Mouse (Mus musculus) liver, postnatal 0 days (tissue): ENCODE results near the gene Edem3. TPM values are rescaled to one million over a fixed set of nuclear protein-coding genes. Genes with fewer than 3 reads are reported as not detected.
"Not testable (repeated sequence)": the region's sequence is repeated elsewhere in the genome, so short reads cannot be mapped to it uniquely, and the experiment has no call there.

Experiments used
- ATAC-seq: fragments of 200-750 bp; cut with Nextera tagmentation; 2 replicates; pipeline ENCODE4 v1.8.0; 2017; ENCODE audit warnings: mild to moderate bottlenecking, moderate library complexity
- DNase-seq: peaks from one replicate; pipeline ENCODE4 v3.0.0-alpha.2; 2016
- H3K27ac ChIP-seq: fragments of 300-500 bp; sonication (generic); 2 replicates; pipeline ENCODE4 v1.5.1; 2014; ENCODE audit warnings: antibody characterized with exemption, moderate library complexity, mild to moderate bottlenecking, low read depth
- H3K27me3 ChIP-seq: fragments of 300-500 bp; sonication (generic); 2 replicates; pipeline ENCODE4 v1.6.1; 2014; ENCODE audit warnings: low read length, control low read depth, mixed read lengths; ENCODE audit not compliant: insufficient read depth
- H3K36me3 ChIP-seq: fragments of 300-500 bp; sonication (generic); replicated peaks from 2 replicates; pipeline ENCODE4 v1.6.1; 2014; ENCODE audit warnings: mild to moderate bottlenecking, control low read depth, low read length, moderate library complexity, mixed read lengths; ENCODE audit not compliant: insufficient read depth
- H3K4me1 ChIP-seq: fragments of 300-500 bp; sonication (generic); 2 replicates; pipeline ENCODE4 v1.6.1; 2014; ENCODE audit warnings: antibody characterized with exemption, mild to moderate bottlenecking, control low read depth; ENCODE audit not compliant: insufficient read depth
- H3K4me2 ChIP-seq: fragments of 300-500 bp; sonication (generic); 2 replicates; pipeline ENCODE4 v1.6.1; 2014; ENCODE audit warnings: low read depth, mild to moderate bottlenecking, low read length, moderate library complexity, mixed read lengths
- H3K4me3 ChIP-seq: fragments of 300-500 bp; sonication (generic); 2 replicates; pipeline ENCODE4 v1.5.1; 2014; ENCODE audit warnings: low read depth, low read length
- H3K9ac ChIP-seq: fragments of 300-500 bp; sonication (generic); replicated peaks from 2 replicates; pipeline ENCODE4 v1.6.1; 2014; ENCODE audit warnings: mild to moderate bottlenecking, moderate library complexity
- H3K9me3 ChIP-seq: fragments of 300-500 bp; sonication (generic); 2 replicates; pipeline ENCODE4 v1.6.1; 2016; ENCODE audit warnings: mild to moderate bottlenecking, control low read depth, low read length, mixed read lengths
- CTCF ChIP-seq: sonication (generic); IDR thresholded peaks from 2 replicates; pipeline ENCODE4 v1.5.1; 2016; ENCODE audit warnings: antibody characterized with exemption, low read depth
- EP300 ChIP-seq: IDR thresholded peaks from 2 replicates; pipeline ENCODE4 v1.6.1; 2016; ENCODE audit warnings: antibody characterized with exemption, low read depth, mild to moderate bottlenecking
- WGBS: fragments of 180-500 bp; shearing (Covaris S2); extraction: QIAGEN DNeasy Blood & Tissue Kit; methylation state at CpG from one replicate; pipeline ENCODE4 v1.1.7; 2014; ENCODE audit not compliant: insufficient replicate concordance; 5-methylcytosine and 5-hydroxymethylcytosine counted together
- polyA plus RNA-seq: library from polyadenylated mRNA; unstranded; fragments of >200 nt; fragmentation: Nextera tagmentation; extraction: Ambion mirVana; gene quantifications from 2 replicates; pipeline ENCODE4 v1.2.1, GENCODE M21; 2015

The Edem3 gene
- polyA plus RNA-seq, 1 experiment from 2014 or later = 5.2 TPM

DNA sequence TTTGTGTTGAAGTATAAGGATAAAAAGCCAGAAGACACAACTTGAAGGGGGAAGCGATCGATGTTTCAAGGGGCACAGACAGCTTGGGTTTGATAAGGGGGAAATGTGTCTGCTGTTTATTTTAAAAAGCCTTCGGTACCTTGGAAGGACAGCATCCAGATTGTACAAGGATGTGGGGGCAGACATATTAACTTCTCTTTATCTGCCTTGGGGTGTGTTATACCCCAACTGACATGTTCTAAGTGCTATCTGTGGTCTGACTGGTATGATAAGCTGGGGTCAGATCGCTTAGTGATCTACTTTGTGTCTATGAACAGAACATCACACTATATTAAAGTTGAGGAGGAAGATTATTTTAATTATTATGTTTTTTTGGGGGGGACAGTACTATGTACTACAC lies 27.0 kb upstream of the Edem3 start:
- Histone ChIP-seq H3K4me3 (no peak overlapping the region), H3K9ac (no peak overlapping the region), H3K27me3 (no peaks in the 10 kb centered on the region), H3K4me2 (no peak overlapping the region), H3K4me1 (0 out of 2 replicates have a peak, but pooled peaks cover 3% of the 10 kb centered on the region), H3K36me3 (no peaks in the 10 kb centered on the region), H3K27ac (no peak overlapping the region), H3K9me3 (no peaks in the 10 kb centered on the region)
- TF ChIP-seq EP300 = no peak
- ATAC-seq (no peak), DNase-seq (no peak)
- WGBS = 44% methylated on average over 4 of the region's 4 CpGs

- Histone ChIP-seq H3K4me3 (no peak overlapping the region), H3K27me3 (no peaks in the 10 kb centered on the region), H3K9ac (no peak overlapping the region), H3K4me1 (no peaks in the 10 kb centered on the region), H3K27ac (no peak overlapping the region), H3K4me2 (no peak overlapping the region), H3K9me3 (no peaks in the 10 kb centered on the region), H3K36me3 (no peaks in the 10 kb centered on the region)
- no peak for ATAC-seq
- no peak for DNase-seq
- TF ChIP-seq EP300 (no peak), CTCF (no peak)
- WGBS = 66% methylated on average over 2 of the region's 2 CpGs
These were observed 18.0 kb upstream of the Edem3 start for GRCm38 (mm10) chr1:151737146-151737545.

DNA sequence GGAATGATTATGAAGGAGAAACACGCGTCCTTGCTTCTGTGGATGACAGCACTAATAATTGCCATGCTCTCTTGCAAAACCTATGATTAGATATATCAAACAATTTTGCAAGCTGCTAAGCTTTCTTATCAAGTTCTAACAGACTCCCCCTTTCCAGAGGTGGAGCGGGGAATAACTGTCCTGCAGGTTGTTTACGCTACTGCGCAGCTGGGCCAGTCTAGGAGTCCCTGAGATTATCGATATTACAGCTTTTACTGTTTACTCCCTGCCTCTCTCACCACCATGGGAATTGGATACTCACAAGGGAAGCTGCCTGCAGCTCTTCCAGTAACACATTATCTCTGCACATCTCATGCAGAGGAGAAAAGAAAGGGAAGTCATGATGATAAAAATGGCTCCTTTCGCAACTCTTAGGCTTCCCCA lies 14.0 kb upstream of the Edem3 start:
- WGBS = 40% methylated on average over 7 of the region's 7 CpGs
- no peak for TF ChIP-seq CTCF
- peak; percentile 88 for TF ChIP-seq EP300
- Histone ChIP-seq H3K9me3 (no peaks in the 10 kb centered on the region), H3K36me3 (no peaks in the 10 kb centered on the region), H3K9ac (no peak overlapping the region), H3K4me2 (no peak overlapping the region; the same call in 1 of the 2 replicates), H3K27me3 (no peaks in the 10 kb centered on the region), H3K4me3 (no peak overlapping the region), H3K4me1 (no peaks in the 10 kb centered on the region), H3K27ac (no peak overlapping the region)
- DNase-seq = no peak
- ATAC-seq = peak; percentile 84

GRCm38 (mm10) chr1:151749894-151750293 lies 5.3 kb upstream of the Edem3 start:
- not testable (repeated sequence) for H3K27me3 ChIP-seq, DNase-seq, H3K4me3 ChIP-seq, H3K27ac ChIP-seq, H3K9ac ChIP-seq, ATAC-seq, H3K36me3 ChIP-seq, H3K9me3 ChIP-seq, H3K4me2 ChIP-seq
- 91% methylated on average over 2 of the region's 2 CpGs for WGBS
- H3K4me1 ChIP-seq = peaks cover 17% of the 10 kb centered on the region

DNA sequence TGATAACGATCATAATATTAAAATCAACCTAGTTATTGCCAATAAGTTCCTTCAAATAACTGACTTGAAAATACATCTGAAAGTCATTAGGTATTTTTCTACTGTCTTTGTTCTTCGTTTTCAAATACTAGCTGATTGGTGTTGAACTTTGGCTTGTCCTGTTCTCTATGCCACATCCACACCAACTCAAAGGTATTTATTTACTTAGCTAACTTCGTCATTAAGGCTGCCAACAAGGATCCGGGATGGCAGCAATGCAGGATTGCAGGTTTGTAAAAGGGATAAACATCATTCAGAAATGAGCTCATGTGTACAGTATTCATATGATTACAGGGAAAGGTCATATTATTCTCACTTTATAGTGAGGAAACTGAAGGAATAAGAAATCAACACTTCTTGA lies 2.2 kb upstream of the Edem3 start:
- WGBS = 57% methylated on average over 4 of the region's 4 CpGs

GRCm38 (mm10) chr1:151753374-151753929 lies 1.7 kb upstream of the Edem3 start:
- peak overlapping the region; percentile 86; the same call in 1 of the 2 replicates for H3K4me3 ChIP-seq

More for the DNA sequence above, 2.2 kb upstream of the Edem3 start:
- ATAC-seq (no peak), DNase-seq (no peak)
- Histone ChIP-seq H3K27me3 (no peaks in the 10 kb centered on the region), H3K4me3 (no peak overlapping the region), H3K27ac (peak overlapping the region; percentile 56), H3K36me3 (no peaks in the 10 kb centered on the region), H3K4me1 (peaks cover 26% of the 10 kb centered on the region), H3K4me2 (no peak overlapping the region), H3K9ac (no peak overlapping the region), H3K9me3 (no peaks in the 10 kb centered on the region)
- TF ChIP-seq EP300 = 0 out of 2 replicates have a peak, but pooled peaks have one; percentile 10
- no peak for TF ChIP-seq CTCF

More at GRCm38 (mm10) chr1:151753374-151753929, 1.7 kb upstream of the Edem3 start:
- peak overlapping the region; percentile 90; the same call in 1 of the 2 replicates for H3K9ac ChIP-seq
- DNase-seq (no peak), ATAC-seq (no peak)
- no peak for TF ChIP-seq EP300
- TF ChIP-seq CTCF = no peak
- peaks cover 29% of the 10 kb centered on the region for H3K4me1 ChIP-seq
- no peaks in the 10 kb centered on the region for H3K27me3 ChIP-seq
- H3K27ac ChIP-seq = peak overlapping the region; percentile 56
- H3K4me2 ChIP-seq = peak overlapping the region; percentile 75
- no peaks in the 10 kb centered on the region for H3K9me3 ChIP-seq
- 25% methylated on average over 8 of the region's 8 CpGs for WGBS
- no peaks in the 10 kb centered on the region for H3K36me3 ChIP-seq
